Mouse (Mus musculus) retina, embryonic 14.5 days (tissue): Measurements from ENCODE around the gene Fmnl2.

Source experiments
- DNase-seq: peaks from one replicate; pipeline ENCODE4 v3.0.0-alpha.2; 2015; ENCODE audit warnings: low spot score

The Fmnl2 gene

DNA sequence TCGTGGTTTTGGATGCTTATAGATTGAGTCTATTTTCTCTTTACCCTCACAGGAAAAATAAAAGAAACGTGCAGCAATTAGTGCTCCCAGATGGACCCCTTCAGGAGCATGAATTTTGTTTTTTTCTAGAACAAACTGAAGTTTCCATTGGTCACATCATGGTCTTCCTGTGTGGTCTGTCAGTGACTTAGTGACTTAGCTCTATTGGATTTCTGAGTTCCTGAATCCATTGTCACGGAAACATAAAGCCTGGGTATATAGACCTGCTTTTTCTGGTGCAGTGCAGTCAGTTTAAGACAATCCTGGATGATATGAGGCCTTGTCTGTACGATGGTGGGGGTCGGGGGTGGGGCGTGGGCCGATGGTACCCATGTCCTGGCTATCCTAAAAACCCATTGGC, 7.0 kb downstream of the Fmnl2 start:
- DNase-seq = no peak

DNA sequence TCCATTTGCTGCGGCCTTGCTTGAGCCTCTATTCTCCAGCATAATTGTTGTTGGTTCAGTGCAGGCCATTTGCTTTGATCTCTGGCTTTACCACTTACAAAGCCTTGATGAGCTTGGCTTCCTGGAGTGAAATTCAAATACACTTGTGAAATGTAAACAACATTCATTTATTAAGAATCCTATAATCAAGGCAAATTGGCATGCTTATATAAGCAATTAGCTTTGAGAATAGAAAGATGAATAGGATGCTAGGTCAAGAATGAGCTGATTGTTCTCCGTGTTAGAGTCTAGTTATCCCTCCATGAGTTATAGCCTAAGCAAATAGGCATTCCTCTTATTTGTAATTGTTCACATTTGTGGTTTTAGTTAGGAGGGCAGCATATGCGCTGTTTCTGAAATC, 8.5 kb downstream of the Fmnl2 start:
- no peak for DNase-seq

DNA sequence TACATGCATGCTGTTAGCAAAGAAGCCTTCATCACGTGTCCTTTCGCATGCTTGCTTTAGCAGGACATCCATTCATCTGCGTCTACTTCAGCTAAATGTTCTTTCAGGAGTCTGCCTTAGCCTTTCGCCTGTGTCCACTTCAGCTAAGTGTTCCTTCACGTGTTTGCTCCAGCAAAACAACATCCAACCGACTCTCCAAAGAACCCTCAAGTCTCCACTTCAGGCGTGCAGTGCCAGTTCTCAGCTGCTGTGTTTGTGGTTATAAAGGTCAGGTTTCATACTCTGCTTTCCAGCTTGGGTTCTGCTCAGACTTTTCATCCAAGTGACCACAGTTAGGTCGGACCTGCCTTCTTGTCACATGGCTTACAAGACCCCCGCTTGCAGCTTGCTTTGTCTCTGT, 10.1 kb downstream of the Fmnl2 start:
- DNase-seq = no peak

DNA sequence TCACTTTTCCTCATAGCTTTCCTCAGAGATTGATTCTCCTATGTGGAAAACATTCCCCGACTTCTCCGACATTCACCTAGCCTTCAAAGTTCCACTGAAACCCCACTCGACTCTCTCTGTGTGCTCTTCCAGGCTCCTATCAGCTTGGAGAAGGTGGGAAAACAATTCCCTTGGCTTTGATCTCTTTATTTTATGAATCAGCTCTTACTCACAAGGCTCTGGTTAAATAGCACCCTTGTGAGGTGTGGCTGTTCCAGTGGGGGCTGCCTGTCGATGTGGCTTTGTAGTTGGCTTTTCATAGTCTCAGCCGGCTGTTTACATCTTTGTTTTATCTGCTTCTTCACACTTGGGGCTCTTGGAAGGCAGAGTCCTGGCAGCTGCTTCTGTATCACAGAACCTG, 10.5 kb downstream of the Fmnl2 start:
- DNase-seq = no peak

DNA sequence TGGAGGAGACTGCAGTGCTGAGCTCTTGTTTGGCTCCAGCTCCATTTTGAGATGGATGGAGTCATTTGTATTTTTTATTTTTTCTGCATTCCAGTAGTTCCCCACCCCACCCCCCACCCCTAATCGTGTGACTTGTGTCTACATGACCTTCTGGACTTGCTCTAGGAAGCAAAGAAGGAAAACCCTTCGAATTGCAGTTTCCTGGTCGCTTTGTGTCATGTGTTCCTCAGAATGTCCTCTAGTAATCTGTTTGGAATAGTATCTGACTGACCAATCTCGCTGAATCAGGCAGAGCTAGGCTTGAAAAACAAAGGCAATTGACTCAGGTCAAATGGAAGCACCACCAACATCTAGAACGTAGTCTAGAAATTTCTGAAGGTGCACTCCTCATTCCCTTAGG, 15.0 kb downstream of the Fmnl2 start:
- no peak for DNase-seq

DNA sequence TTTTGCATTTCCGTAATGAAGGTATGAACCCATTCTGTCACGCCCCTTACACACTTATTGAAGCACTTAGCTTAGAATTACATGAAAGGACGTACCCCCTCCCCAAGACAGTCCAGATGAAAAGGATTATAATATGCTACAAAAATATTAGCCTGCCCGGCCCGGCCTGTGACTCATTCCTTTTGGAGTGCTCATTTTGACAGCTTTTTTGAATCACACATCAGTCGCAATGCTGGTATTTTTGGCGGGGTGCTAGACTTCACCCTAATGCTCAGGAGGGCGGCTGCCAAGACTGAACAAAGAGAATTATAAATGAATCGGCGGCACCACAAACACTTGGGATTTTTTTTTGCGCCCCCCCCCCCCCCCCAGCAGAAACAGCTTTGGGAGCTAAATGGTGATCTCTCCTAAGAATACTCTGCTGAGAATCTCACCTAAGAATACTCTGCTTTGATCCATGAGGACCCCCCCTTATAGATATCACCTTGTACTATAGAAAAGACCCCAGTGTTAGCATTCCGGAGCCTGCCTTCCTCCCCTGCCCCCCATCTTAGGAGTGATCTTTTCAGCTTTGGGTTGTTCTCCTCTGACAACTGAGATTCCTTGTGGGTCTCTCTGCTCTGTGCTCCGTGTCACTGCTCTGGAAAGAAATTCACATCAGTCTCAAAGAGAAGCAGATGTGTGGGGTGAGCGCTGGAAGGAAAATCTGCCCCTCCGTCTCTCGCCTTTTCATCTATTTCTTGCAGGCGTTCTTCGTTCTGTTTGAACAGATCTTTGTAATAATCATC, 15.8 kb downstream of the Fmnl2 start:
- no peak for DNase-seq

DNA sequence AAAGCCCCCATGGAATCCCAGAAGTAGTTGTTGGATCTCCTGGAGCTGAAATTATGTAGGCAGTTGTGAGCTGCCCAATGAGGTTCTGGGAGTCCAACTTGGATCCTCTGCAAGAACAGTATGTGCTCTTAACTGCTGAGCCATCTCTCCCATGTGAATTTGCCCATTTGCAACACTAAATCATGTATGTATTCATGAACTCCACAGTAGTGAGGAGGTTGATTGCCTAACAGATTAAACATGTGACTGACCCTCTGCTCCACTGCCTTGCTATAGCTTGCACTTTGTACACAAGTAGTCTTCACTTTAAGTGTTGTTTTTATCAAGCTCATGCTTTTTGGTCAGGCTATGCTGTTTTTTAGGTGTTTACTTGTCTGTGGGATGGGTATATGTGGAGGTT, 17.1 kb downstream of the Fmnl2 start:
- no peak for DNase-seq

DNA sequence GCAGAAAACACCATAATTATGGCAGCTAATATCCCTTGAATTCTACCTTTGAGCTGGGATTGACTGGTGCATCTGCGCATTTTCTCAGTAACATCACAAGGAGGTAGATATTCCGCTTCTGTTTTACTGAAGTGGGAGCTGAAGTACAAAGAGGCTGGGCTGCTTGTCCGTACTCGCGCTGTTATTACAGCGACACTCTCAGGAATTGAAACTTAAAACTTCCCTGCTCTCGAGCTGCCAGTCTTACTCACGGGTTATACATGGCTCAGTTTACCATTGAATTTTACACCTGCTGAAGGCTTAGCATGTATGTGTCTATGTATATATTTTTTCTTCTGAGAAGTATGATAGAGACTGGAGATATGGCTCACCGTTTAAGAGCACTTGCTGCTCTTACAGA, 18.1 kb downstream of the Fmnl2 start:
- DNase-seq = no peak

DNA sequence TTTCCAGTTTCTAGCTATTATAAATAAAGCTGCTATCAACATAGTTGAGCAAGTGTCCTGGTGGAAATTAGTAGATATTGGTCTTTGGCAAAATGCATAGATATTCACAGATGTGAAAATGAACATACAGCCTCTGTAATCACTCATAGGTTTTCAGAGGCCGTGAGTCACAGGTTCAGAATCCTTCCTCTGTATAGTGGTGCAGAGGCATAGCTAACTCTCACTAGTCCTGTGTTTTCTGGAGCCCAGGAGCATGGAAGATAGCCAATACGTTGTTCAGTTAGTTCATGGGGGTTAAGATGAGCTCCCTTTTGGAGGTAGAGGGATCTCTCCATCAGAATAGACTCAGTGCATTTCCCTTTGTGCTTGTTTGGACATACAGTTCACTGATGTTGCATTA, 25.7 kb downstream of the Fmnl2 start:
- no peak for DNase-seq

DNA sequence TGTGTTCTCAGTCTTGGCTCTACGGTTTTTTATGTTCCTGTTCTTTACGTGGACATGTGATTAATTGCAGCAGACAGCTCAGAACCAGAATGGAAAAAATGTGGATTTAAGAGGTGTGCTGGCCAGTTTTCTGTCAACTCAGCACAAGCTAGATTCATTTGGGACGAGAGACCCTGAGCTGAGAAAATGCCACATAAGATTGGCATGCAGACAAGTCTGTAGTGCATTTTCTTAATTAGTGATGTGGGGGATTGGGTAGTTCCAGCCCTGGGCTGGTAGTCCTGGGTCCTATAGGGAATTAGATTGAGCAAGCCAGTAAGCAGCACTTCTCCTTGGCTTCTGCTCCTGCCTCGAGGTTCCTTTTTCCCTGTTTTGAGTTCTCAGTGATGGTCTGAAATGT, 26.4 kb downstream of the Fmnl2 start:
- DNase-seq = no peak

DNA sequence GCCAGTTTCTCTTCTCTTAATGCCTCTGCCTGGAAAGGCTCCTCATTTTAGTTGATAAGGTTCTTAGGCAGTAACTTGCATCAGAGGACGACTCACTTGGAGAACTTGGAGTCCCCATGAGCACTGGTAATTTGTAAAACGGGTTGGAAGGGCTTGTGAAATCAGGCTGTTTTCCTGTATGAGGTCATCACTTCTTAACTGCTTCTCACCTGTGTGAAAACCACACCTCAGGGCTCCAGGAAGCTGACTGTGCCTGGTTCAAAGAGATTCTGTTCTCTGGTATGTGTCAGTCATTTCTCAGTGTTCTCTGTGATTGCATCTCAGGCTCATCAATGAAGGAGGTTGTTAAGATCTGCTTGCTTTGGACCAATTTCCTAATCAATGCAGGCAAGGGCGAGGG, 27.4 kb downstream of the Fmnl2 start:
- DNase-seq = no peak

DNA sequence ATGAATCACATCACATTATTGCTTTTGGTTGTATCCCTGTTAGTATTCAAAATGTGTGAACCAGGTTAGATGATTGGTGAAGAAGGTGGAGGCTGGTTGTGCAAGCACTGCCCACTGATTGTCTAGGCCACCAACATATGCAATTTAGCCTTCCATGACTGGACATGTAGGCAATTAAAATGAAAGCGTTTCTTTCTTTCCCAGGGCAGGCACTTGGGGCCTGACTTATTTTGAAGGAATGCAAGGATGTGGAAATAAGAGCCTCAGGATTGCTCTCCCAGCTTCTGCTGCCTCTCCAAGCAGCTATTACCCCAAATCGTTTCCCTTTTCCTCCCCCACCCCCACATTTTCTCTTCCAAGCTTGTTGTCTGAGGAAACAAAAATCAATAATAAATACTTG, 29.6 kb downstream of the Fmnl2 start:
- peak; percentile 20 for DNase-seq

DNA sequence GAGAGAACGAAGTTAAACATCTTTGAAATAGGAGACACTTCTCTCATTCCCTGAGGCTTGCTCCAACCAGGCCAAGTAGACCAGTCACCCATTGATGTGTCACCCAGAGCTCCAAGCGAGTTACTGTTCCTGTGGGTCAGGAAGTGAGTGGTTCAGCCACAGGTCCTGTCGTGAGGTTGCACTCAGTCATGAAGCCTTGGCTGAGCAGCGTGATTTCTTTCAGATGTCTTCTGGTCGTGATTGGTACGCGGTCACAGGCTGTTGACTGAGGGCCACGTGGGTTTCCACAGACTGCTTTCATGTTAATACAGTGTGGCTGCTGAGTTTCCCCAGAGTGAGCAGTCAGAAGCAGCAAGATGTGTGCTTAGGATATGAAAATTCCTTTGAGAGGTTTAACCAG, 33.5 kb downstream of the Fmnl2 start:
- DNase-seq = no peak

DNA sequence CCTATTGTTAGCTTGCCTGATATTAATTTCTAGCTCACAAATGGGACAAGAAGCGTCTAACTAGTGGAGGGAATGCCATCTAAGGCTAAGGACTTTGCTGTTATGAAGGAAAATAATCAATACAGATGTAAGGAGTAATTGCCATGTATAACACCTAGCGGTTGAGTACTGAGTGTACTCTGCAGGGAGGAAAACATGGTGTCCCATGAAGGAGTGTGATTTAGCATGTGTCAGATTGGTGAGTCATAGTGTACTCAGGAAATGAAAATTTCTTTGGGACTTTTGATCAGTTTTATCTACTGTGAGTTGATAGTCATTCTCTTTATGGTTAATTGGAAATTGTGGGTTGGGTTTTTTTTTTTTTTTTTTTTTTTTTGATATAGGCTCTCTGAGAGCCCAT, 34.1 kb downstream of the Fmnl2 start:
- DNase-seq = no peak

DNA sequence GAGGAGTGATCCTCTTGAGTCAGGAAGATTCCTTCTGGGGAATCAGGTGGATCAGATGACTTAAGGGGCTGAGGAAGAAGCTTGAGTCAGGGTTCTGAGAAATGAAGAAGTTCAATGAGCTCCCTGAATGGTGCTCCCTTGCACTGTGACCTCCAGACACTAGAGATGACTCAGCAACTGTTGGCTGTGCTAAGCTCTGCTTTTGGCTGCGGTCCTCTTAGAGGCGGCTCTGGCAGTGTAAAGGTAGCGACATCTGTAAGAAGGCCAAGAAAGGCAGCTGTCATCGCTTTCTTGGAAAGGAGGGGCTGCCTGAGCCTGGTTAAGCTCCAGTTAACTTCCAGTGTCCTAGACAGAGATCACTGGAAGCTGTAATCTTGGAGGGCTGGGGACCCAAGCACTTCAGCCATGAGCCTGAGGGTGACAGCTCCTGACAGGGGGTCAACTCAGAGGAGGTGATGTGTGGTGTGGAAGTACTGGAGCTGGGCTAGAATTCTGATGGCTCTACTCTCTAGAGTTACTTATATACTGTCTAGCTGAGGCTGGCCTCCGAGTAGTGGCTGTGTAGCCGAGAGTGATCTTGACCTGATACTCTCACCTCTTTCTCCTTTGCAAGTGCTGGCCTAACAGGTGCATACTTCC, 37.4 kb downstream of the Fmnl2 start:
- DNase-seq = no peak

DNA sequence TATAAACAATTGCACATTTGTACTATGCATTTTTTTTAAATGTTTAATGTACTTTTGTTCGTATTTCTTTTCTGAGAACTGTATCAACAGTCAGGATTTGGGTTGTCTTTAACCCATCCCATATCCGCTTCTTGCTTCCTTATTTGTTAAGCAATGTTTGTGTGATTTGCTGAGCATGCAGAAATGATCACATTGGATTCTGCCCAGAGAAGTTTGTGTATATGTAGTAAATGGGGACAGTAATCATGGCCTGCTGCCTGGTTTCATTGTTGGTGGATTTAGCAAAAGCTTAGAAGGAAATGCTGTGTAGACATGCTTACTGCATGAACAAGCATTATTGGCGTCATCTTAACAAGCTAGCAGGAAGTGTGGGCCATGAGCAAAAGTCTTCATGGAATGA, 39.3 kb downstream of the Fmnl2 start:
- no peak for DNase-seq

DNA sequence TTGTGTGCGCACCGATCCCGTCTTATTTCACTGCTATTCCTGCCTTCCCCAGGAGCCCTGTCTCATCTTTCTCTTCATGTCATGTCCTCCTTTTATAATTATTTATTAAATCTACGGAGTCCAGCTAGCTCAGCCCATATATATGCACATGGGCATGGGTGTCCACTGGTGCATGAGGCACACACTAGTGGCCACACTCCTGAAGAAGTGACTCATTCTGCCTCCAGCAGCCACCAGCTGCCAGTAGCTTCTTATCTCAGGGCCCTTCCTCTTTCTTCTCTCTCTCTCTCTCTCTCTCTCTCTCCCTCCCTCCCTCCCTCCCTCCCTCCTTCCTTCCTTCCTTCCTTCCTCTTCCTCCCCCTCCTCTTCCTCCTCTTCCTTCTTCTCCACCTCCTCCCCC, 43.1 kb downstream of the Fmnl2 start:
- DNase-seq = no peak

DNA sequence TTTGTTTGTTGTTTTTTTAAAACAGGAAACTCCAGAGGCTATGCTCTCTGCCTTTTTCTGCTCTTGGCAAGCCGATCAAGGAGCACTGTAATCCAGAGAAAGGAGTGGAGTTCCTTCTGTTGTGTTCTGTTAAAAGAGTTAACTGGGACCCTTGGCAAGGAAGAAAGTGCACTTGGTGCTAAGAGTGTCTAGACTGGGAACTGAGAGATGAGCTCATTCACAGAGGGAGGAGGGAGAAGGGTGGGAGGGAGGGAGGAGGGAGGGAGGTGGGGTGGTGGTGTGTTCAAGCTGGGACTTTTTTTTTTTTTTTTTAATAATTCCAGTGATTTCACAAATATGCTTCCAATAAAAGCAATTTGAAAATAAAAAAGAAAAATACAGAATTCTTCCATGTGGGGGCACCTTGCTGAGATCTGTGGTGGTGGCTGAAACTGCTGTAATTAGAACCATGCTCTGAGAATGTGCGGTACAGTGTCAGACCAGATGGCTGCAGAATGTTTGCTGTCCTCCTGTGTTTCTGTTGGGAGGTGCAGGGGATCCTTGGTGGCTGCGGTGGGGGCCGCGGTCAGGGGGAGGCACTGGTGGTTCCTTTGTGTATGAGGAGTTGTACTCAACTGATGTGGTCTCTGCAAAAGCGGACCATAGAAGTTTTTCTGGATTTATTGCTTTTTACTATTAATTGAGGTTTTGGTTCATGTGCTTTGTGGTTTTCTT, 43.8 kb downstream of the Fmnl2 start:
- DNase-seq = no peak

DNA sequence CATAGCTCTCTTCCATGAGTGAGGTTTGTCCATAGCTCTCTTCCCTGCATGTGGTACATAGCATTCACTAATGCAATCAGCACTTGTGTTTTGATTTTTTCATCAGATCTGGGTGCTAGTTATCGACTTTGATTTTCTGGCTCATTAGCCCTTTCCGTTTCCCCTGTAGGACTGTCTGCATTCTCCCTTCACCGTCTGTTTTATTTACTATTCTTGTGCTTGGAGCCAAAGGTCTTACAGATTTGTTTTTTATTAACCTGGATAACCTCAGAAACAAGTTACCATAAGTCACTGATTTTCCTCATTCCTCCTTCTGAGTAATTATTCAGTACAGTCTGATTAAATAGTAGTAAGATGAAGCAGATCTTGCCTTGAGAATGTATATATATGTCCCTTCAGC, 44.8 kb downstream of the Fmnl2 start:
- no peak for DNase-seq

DNA sequence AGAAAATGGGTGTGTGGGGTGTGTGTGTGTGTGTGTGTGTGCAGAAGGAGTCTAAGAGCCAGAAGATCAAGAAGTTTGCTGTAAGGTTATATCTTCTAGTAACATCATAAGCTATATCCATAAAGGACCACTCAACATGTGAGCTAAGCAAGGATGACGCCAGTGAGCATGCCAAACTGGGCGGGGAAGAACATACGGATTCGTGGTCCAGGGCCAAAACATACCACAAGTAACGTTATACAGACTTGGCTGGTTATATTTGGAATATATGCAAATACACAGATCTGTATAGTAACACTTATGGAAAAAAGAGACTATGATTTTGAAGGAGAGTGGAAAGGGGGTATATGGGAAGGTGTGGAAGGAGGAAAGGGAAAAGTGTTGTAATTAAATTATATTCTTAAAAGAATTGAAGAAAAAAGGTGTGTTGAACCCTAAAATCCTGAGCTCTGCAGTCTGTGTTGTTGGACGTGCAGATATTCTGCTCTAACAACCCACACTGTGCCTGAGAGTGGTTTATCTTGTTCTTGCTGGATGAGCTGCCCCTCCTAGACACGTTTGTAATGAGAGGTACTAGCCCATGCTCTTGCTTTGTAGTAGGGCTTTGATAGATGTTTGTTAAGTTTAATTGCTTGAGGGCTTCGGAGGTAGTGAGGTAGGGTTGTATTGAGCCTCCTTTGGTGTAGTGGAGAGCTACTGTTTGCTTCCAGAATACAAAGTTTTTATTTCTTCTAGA, 45.7 kb downstream of the Fmnl2 start:
- no peak for DNase-seq

DNA sequence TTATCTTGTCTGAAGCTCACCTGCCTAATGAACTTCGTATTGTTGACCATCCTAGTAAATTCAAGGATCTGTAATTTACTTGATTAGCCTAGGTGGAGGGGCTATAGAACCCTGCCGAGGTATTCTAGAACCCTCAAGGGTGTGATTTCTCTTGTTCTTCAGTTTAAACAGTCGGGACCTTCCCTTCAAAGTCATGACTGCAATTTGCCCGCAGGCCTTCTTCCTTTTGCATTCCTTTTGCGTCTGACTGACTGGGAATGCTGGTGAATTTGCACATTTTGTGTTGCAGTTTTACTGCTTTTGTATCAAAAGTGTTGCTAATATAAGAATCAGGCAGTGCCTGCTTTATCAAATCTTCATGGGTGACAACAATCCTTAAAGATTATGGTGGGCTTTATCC, 46.9 kb downstream of the Fmnl2 start:
- no peak for DNase-seq

DNA sequence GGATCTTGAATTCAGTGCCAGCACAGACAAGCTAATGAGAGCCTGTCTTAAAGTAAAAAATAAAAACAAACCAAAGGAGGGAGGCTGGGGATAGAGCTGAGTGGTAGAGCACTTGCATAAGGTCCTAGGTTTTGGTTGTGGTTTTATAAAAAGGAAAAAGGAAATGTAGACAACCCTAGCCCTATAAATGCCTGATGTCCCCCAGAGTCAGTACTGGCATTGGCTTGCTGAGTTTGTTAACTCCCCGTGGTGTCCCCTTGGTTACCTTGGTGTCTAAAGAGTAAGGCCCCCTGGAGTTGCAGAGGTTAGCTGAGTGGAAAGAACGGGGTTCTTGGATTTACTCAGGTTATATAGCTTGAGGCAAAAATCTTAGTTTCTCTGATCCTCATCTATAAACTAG, 55.7 kb downstream of the Fmnl2 start:
- DNase-seq = no peak

DNA sequence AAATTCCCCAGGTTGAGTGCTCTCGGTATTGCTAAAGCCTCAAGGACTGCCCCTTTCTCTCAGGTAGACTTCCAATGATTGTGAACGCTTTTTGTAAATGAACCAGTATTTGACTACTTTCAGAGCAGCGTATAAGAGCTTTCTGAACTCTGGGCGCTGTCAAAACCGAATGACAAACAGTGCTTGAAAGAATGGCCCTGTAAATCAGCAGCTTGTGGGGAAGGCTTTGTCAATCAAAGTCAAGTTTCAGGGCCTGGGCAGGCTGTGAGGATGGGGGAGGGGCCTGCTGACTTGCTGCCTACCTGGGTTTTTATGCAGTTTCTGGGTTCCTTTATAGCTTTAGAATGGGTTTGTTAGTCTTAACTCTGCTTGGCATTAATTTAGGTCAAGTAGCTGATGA, 56.1 kb downstream of the Fmnl2 start:
- no peak for DNase-seq
